Comparison of ENCODE assay signal across 13 mouse cellular contexts in the genomic region with DNA sequence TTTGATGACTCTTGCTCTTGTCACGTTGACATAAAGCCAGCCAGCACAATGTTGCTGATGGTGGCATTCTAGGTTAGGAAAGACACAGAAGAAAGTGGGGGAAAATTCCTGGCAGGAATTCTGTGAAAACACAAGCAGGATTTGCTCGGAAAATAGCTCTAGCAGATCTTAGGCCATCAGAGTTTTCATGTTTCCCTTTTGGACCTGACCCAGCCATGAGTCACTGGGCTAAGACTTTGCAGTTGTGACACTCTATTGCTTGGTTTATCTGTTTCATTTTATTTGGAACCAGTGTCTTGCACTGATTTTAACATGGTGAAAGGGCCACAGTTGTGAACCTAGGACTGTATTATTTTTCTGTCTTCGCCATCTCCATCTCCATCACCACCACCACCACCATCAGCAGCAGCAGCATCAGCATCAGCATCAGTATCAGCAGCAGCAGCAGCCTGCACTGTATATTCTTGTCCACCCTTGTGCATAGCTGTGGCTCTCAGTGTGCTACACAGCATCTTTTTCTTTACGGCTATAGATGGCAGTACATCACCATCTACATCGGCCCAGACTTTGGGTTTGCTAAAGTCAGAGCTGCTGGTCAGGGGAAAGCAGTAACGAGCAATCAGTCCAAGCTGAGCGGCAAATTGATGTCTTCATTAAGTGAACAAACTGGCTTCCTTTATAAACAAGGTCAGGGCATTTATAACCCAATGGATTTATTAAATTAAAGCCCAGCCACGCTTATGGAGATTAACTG. TPM values are rescaled to one million over a fixed set of nuclear protein-coding genes. Genes with fewer than 3 reads are reported as not detected.
A peak's percentile ranks its signal among the peaks of the same experiment; 100 is the strongest.
DNase-seq lines count a peak whose midpoint lies in the region; ATAC-seq and TF ChIP-seq lines count a peak whose summit lies in the region.
"Had no signal": no experiment of that assay in that cellular context is flagged by ENCODE, and none has a peak within 500 bp of the region (broad histone marks: within the 10 kb centered on the region; RNA-seq: fewer than 3 reads in every experiment).

No protein-coding gene starts in this region.

- 0 out of 2 replicates have a peak, but pooled peaks have one; percentile 27 for ATAC-seq in forebrain, postnatal 0 days
- no peak for ATAC-seq in forebrain, embryonic 15.5 days (replicated peaks)
- ATAC-seq in megakaryocyte, adult 5-6 weeks (ENCODE audit: poor library complexity, severe bottlenecking): no peak
- no peak for ATAC-seq in intestine, embryonic 15.5 days

- H3K27ac ChIP-seq in forebrain, postnatal 0 days (ENCODE audit: low read depth, low read length): no peak overlapping the region
- H3K27ac ChIP-seq in forebrain, embryonic 15.5 days (replicated peaks): no peak overlapping the region
- H3K27ac ChIP-seq in intestine, embryonic 15.5 days: no peak overlapping the region
- H3K27ac ChIP-seq: limb, embryonic 10.5 days had no signal

- no peaks in the 10 kb centered on the region for H3K9me3 ChIP-seq in forebrain, postnatal 0 days (ENCODE audit: low read length)
- H3K9me3 ChIP-seq in forebrain, embryonic 15.5 days: no peaks in the 10 kb centered on the region
- peaks cover 14% of the 10 kb centered on the region for H3K9me3 ChIP-seq in megakaryocyte, embryonic 14.5 days
- no peaks in the 10 kb centered on the region for H3K9me3 ChIP-seq in intestine, embryonic 15.5 days
- H3K9me3 ChIP-seq: limb, embryonic 10.5 days had no signal

- no peaks in the 10 kb centered on the region for H3K36me3 ChIP-seq in forebrain, postnatal 0 days (ENCODE audit: insufficient read depth)
- H3K36me3 ChIP-seq in forebrain, embryonic 15.5 days: no peaks in the 10 kb centered on the region
- no peaks in the 10 kb centered on the region for H3K36me3 ChIP-seq in megakaryocyte, embryonic 14.5 days (replicated peaks; ENCODE audit: low read length)
- no peaks in the 10 kb centered on the region for H3K36me3 ChIP-seq in intestine, embryonic 15.5 days
- H3K36me3 ChIP-seq: limb, embryonic 10.5 days had no signal

- no peak overlapping the region for H3K4me3 ChIP-seq in forebrain, postnatal 0 days (ENCODE audit: low read depth, low read length)
- no peak overlapping the region for H3K4me3 ChIP-seq in forebrain, embryonic 15.5 days
- H3K4me3 ChIP-seq in megakaryocyte, embryonic 14.5 days (replicated peaks): peak overlapping the region; percentile 25
- H3K4me3 ChIP-seq in intestine, embryonic 15.5 days (replicated peaks): no peak overlapping the region
- H3K4me3 ChIP-seq: limb, embryonic 10.5 days had no signal

- H3K27me3 ChIP-seq in forebrain, postnatal 0 days (ENCODE audit: insufficient read depth, low read length): no peaks in the 10 kb centered on the region
- H3K27me3 ChIP-seq in forebrain, embryonic 15.5 days: no peaks in the 10 kb centered on the region
- peaks cover 6% of the 10 kb centered on the region for H3K27me3 ChIP-seq in megakaryocyte, embryonic 14.5 days (replicated peaks)
- H3K27me3 ChIP-seq in intestine, embryonic 15.5 days (replicated peaks): no peaks in the 10 kb centered on the region

- peak; percentile 45 for TF ChIP-seq CTCF in forebrain, postnatal 0 days (IDR thresholded peaks at IDR 0.05; ENCODE audit: low read depth)

- WGBS in forebrain, postnatal 0 days: 64% methylated on average over 8 of the region's 8 CpGs
- 67% methylated on average over 8 of the region's 8 CpGs for WGBS in forebrain, embryonic 15.5 days
- WGBS in intestine, embryonic 15.5 days: 78% methylated on average over 8 of the region's 8 CpGs

- H3K4me2 ChIP-seq in forebrain, postnatal 0 days (ENCODE audit: low read depth): no peak overlapping the region
- no peak overlapping the region for H3K4me2 ChIP-seq in forebrain, embryonic 15.5 days (replicated peaks)
- H3K4me2 ChIP-seq in intestine, embryonic 15.5 days (replicated peaks): no peak overlapping the region

- no peaks in the 10 kb centered on the region for H3K4me1 ChIP-seq in forebrain, postnatal 0 days (ENCODE audit: insufficient read depth)
- no peaks in the 10 kb centered on the region for H3K4me1 ChIP-seq in forebrain, embryonic 15.5 days
- no peaks in the 10 kb centered on the region for H3K4me1 ChIP-seq in megakaryocyte, embryonic 14.5 days
- no peaks in the 10 kb centered on the region for H3K4me1 ChIP-seq in intestine, embryonic 15.5 days (replicated peaks)
- H3K4me1 ChIP-seq: limb, embryonic 10.5 days had no signal

- DNase-seq in forebrain, postnatal 0 days: no peak
- DNase-seq in gonadal fat pad, adult 2 months (ENCODE audit: low read depth): peak; percentile 10
- peak; percentile 37 for DNase-seq in retina, embryonic 14.5 days (ENCODE audit: low spot score)
- DNase-seq in liver: no peak
- DNase-seq: cerebellum, adult 9-10 months; kidney, adult 2 months; layer of hippocampus, adult 9-11 months; thymus, adult 2 months had no signal

- H3K9ac ChIP-seq in forebrain, postnatal 0 days: no peak overlapping the region
- no peak overlapping the region for H3K9ac ChIP-seq in forebrain, embryonic 15.5 days (replicated peaks)
- no peak overlapping the region for H3K9ac ChIP-seq in intestine, embryonic 15.5 days

RNA-seq across cellular contexts. Expression of a gene that starts 46.6 kb away (rescaled TPM):
- total RNA-seq in forebrain, postnatal 0 days (2014; rRNA removed): 49.8 and 50.0 TPM in 2 replicates
- polyA plus RNA-seq in forebrain, postnatal 0 days (2015; fragmentation: Nextera tagmentation; extraction: Ambion mirVana): 11.4 and 13.0 TPM in 2 replicates
- 22.0 and 23.8 TPM in 2 replicates for polyA plus RNA-seq in forebrain, embryonic 15.5 days (2015; fragmentation: Nextera tagmentation; extraction: Ambion mirVana)
- 6.0 and 6.3 TPM in 2 replicates for polyA plus RNA-seq in megakaryocyte, embryonic 14.5 days (2012; ENCODE audit: insufficient read depth, low replicate concordance)
- 52.2 and 53.5 TPM in 2 replicates for total RNA-seq in megakaryocyte, adult 5-6 weeks (2015)
- total RNA-seq in megakaryocyte, adult 5-6 weeks (2017): 90.8 and 98.4 TPM in 2 replicates
- polyA plus RNA-seq in gonadal fat pad, adult 2 months (2012; rRNA removed): 10.2 and 10.7 TPM in 2 replicates
- 17.4 and 19.7 TPM in 2 replicates for polyA plus RNA-seq in intestine, embryonic 15.5 days (2015; fragmentation: Nextera tagmentation; extraction: Ambion mirVana)

Comparison
In these comparisons a context has a peak if more than half of its experiments do, and no peak if none do; other contexts are left out.
1. DNase-seq: peak in gonadal fat pad, adult 2 months (single experiment) and retina, embryonic 14.5 days (single experiment); none in forebrain, postnatal 0 days (single experiment) and liver (single experiment).